Mouse (Mus musculus): ENCODE data around the gene Ubac1. TPM values are rescaled to one million over a fixed set of nuclear protein-coding genes. Genes with fewer than 3 reads are reported as not detected.

Ubac1 gene
- polyA plus RNA-seq, 1 experiment from 2014 or later, result 95.6 TPM

DNA sequence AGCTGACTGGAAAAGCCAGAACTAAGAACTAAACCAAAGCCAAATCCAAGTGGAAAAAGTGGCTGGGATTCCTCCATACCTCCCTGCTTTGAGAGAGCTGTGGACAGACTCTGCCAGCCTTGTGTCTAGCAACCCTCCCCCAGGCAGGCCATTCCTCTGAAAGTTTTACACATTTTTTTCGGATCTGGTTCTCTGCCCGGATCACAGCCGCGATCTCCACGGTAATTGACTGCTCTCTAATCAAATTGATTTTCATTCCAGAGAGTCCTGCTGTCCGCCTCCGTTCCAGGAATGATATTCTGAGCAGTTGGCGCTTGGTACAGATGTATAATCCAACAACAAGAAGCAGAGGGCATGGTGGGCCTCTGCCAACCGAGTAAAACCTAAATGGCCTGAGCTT, 22.7 kb upstream of the Ubac1 start:
- WGBS, result 92% methylated on average over 9 of the region's 9 CpGs
- H3K27me3 ChIP-seq (ENCODE audit: low read depth, poor library complexity, severe bottlenecking), result peaks cover 14% of the 10 kb centered on the region; the same call in 1 of the 2 replicates
- no peak for DNase-seq (ENCODE audit: low spot score)

DNA sequence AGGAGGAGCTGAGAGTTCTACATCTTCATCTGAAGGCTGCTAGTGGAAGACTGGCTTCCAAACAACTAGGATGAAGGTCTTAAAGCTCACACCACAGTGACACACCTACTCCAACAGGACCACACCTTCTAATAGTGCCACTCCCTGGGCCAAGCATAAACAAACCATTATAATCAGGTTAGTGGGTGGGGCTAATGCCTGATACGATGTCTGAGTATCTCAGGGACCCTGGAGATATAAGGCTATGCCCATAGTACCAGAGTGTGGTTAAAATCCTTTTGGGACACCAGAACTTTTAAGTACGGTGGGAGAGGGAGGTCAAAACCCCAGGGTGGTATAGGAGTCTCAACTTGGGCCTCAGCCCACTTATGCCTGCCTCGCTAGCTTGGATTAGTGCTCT, 21.1 kb upstream of the Ubac1 start:
- Histone ChIP-seq H3K36me3 (no peaks in the 10 kb centered on the region), H3K27me3 (ENCODE audit: low read depth, poor library complexity, severe bottlenecking) (peaks cover 10% of the 10 kb centered on the region; the same call in 1 of the 2 replicates), H3K9me3 (replicated peaks) (no peaks in the 10 kb centered on the region), H3K4me3 (no peak overlapping the region), H3K4me1 (peaks cover 28% of the 10 kb centered on the region), H3K27ac (no peak overlapping the region)
- WGBS, result 88% methylated on average over 3 of the region's 3 CpGs
- DNase-seq (ENCODE audit: low spot score), result no peak

More for the DNA sequence above, 22.7 kb upstream of the Ubac1 start:
- H3K4me1 ChIP-seq, result peaks cover 14% of the 10 kb centered on the region
- H3K4me3 ChIP-seq, result no peak overlapping the region
- no peaks in the 10 kb centered on the region for H3K36me3 ChIP-seq
- no peaks in the 10 kb centered on the region for H3K9me3 ChIP-seq (replicated peaks)
- H3K27ac ChIP-seq, result no peak overlapping the region

DNA sequence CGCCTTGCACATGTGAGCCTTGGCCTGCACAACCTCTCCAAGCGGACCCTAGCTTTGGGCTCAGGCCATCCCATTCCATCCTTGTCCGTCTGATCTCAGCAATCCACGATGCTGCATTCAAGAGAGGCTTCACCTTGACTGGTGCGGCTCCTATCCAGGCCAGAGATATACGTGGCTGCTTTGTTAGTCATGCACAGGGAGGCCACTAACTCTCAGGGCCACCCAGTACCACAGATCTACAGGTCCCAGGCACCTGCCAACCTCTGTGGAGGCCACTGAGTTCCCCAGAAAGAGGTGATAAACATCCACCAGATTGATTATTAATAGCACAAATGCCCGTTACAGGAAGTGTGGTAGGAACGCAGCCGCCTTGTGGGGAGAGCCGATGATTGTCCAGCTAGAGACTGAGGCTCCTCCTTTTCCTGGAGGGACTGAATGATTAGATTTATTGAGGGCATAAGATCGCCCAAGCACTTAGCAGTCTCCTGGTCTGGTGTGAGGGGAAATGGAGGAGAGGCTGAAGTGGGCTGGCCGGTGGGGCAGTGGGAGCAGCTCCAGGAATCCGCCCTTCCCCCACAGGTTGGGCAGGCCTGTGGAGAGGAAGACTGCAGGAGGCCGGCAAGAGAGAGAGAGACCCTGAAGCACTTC, 19.7 kb upstream of the Ubac1 start:
- H3K27ac ChIP-seq, result peak overlapping the region; percentile 63
- no peaks in the 10 kb centered on the region for H3K9me3 ChIP-seq (replicated peaks)
- WGBS, result 51% methylated on average over 14 of the region's 14 CpGs
- no peak overlapping the region for H3K4me3 ChIP-seq
- peaks cover 37% of the 10 kb centered on the region for H3K4me1 ChIP-seq
- H3K27me3 ChIP-seq (ENCODE audit: low read depth, poor library complexity, severe bottlenecking), result peaks cover 13% of the 10 kb centered on the region; the same call in 1 of the 2 replicates
- no peaks in the 10 kb centered on the region for H3K36me3 ChIP-seq
- DNase-seq (ENCODE audit: low spot score), result peak; percentile 49

DNA sequence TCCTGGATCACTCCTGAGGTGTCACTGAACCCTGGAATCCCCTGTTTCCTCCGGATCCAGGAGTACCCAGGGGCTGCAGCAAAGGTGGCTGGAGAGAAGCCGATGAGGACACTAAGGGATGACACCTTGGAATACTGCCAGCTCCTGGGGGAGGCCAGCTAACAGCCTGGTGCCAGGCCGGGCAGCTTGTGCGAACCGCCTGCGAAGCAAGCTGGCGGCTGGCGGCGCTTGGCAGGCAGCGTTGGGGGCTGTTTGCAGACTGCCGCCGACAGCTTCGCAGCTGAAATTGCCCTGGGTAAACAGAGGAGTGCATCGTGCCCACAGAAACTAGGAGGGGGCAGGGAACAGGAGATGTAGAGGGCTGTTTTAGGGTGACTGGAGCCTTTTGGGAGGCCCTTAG, 18.4 kb upstream of the Ubac1 start:
- Histone ChIP-seq H3K36me3 (no peaks in the 10 kb centered on the region), H3K27ac (0 out of 2 replicates have a peak overlapping the region, but pooled peaks have one; percentile 14), H3K4me3 (no peak overlapping the region), H3K27me3 (ENCODE audit: low read depth, poor library complexity, severe bottlenecking) (peaks cover 13% of the 10 kb centered on the region; the same call in 1 of the 2 replicates), H3K9me3 (replicated peaks) (no peaks in the 10 kb centered on the region), H3K4me1 (peaks cover 42% of the 10 kb centered on the region)
- no peak for DNase-seq (ENCODE audit: low spot score)
- WGBS, result 73% methylated on average over 14 of the region's 14 CpGs

DNA sequence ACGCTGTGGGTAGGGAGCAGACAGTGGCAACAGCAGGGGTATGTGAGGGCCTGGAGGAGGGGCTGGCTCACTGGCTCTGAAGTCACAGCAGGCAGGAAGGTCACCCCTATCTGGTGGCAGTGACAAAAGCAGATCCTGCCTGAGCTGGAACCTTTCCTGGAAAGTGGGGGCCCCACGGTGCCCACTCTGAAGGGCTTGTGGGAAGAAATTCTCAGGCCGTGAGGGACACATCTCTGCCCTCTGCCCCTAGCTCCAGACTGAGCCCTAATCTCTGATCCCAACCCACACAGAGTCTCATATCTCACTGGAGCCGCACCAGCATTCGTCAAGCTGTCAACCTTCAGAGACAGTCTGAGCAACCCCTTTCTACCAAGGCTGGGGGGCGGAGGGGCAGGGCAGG, 15.8 kb upstream of the Ubac1 start:
- DNase-seq (ENCODE audit: low spot score), result no peak
- Histone ChIP-seq H3K36me3 (no peaks in the 10 kb centered on the region), H3K4me1 (peaks cover 44% of the 10 kb centered on the region), H3K9me3 (replicated peaks) (no peaks in the 10 kb centered on the region), H3K27me3 (ENCODE audit: low read depth, poor library complexity, severe bottlenecking) (peaks cover 13% of the 10 kb centered on the region; the same call in 1 of the 2 replicates), H3K27ac (peak overlapping the region; percentile 25; the same call in 1 of the 2 replicates), H3K4me3 (no peak overlapping the region)
- WGBS, result 57% methylated on average over 6 of the region's 6 CpGs

DNA sequence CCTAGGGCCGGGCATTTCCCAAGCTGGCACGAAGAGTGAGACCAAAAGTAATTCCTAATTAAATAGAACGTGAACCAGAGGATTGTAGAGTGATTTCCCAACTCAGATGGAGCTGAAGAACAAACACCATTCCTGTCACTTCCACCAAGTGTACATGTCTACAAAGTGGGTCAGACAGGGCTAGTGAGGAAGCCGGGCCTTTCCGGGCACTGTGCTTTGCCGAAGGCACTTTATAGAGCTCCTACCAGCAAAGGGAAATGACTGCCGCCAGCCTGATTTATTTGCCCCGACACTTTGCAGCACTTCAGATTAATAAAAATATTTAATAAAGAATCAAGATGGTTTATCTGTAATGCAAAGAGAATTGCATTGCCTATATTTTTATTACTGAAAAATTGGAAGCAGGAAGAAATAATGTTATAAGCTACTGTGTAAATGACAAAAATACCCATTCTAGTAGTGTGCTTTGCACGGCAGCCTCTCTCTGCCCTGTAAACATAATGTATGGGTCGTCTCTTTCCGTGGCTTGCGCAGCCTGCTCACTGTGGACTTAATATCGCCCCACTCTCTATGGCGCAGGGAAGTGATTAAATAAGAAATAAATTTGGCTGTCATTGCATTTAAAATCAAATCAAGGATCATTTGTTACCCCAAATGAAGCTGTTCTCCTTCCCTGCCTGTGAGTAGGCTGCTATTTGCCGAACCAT, 12.9 kb upstream of the Ubac1 start:
- Histone ChIP-seq H3K27ac (no peak overlapping the region), H3K27me3 (ENCODE audit: low read depth, poor library complexity, severe bottlenecking) (peaks cover 4% of the 10 kb centered on the region; the same call in 1 of the 2 replicates), H3K36me3 (no peaks in the 10 kb centered on the region), H3K9me3 (replicated peaks) (no peaks in the 10 kb centered on the region), H3K4me3 (no peak overlapping the region), H3K4me1 (peaks cover 31% of the 10 kb centered on the region)
- WGBS, result 88% methylated on average over 15 of the region's 15 CpGs
- DNase-seq (ENCODE audit: low spot score), result no peak

DNA sequence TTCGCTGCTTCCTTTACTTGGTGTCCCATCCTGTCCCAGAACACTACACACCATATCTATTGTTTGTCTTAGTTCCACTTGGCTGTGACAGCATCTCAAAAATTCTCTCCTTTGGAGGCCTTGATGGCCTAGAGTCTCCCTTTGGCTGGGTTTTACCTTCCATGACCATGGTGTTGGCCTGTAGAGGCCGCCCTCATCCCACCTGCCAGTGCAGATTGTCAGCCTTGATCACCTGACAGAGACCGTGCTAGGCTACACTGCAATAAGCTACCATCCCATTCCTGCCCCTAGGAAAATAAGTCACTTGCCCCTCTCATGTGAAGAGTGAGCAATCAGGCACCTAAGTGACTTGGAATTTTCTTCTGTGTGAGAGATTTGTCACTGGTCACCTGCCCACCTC, 8.7 kb upstream of the Ubac1 start:
- 53% methylated on average over 3 of the region's 3 CpGs for WGBS
- Histone ChIP-seq H3K4me3 (no peak overlapping the region), H3K4me1 (peaks cover 5% of the 10 kb centered on the region; the same call in 1 of the 2 replicates), H3K27me3 (ENCODE audit: low read depth, poor library complexity, severe bottlenecking) (no peaks in the 10 kb centered on the region), H3K36me3 (no peaks in the 10 kb centered on the region), H3K27ac (no peak overlapping the region), H3K9me3 (replicated peaks) (no peaks in the 10 kb centered on the region)
- DNase-seq (ENCODE audit: low spot score), result no peak

DNA sequence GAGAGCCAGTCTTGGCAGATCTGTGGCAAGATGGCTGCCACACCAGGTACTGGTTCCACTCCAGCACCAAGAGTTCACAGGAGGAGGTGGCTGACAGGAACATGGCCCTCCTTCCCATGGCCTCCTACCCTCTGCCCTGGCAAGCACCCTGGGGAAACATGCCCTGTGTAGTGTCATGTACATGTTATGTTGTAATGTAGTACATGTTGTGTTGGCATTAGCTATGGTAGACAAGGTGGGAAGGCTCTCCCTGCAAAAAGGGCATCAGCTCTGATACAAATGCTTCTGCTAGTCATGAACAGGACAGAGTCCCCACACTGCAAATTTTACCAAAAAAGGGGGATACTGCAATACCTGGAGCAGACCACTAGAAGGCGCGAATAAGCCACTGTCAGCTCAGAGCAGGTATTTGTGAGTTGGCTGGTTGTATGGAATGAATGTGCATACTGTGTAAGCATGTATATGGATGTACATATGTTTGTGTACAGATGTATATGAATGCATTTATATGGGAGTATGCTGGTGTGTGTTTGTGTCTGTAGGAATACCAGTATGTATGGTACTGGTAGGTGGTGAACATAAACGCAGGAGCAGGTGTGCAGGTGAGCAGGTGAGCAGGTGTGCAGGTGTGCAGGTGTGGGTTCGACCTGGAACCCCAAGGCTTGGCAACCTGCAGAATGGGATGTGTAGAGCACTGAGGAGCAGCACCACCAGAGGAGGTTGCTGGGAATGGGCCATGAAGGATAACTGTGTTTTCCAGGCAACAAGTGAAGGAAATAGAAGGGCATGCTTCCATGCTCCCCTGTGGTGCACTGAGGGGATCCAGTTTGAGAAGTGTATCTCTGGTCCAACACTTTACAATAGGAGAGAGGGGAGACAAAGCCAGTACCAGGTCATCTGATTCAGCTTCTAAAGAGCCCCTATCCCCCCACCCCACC, 2.9 kb upstream of the Ubac1 start:
- 31% methylated on average over 4 of the region's 4 CpGs for WGBS
- Histone ChIP-seq H3K36me3 (no peaks in the 10 kb centered on the region), H3K9me3 (replicated peaks) (no peaks in the 10 kb centered on the region), H3K27ac (no peak overlapping the region), H3K27me3 (ENCODE audit: low read depth, poor library complexity, severe bottlenecking) (no peaks in the 10 kb centered on the region), H3K4me1 (peaks cover 14% of the 10 kb centered on the region), H3K4me3 (no peak overlapping the region)
- DNase-seq (ENCODE audit: low spot score), result peak; percentile 56

DNA sequence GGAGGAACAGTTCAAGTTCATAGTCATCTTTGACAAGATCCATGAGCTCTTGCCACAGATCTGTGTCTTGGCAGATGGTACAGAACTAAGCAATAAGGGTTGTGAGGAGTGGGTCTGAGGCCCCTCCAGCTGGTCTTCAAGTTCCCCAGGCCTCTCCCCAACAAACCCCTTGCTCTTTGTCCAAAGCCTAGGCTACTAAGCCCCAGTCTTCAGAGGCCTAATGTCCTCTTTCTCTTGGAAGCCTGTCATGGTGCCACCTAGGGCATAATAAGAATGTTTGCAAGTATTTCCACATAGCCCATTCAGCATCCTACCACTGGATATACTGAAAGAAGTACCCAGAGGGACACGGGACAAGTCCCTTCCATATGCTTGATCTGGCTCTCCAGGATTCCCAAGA, 1.1 kb upstream of the Ubac1 start:
- Histone ChIP-seq H3K27ac (no peak overlapping the region), H3K9me3 (replicated peaks) (no peaks in the 10 kb centered on the region), H3K36me3 (no peaks in the 10 kb centered on the region), H3K4me3 (no peak overlapping the region), H3K27me3 (ENCODE audit: low read depth, poor library complexity, severe bottlenecking) (no peaks in the 10 kb centered on the region), H3K4me1 (peaks cover 14% of the 10 kb centered on the region)
- WGBS, result 89% methylated on average over 1 of the region's 1 CpGs
- no peak for DNase-seq (ENCODE audit: low spot score)

DNA sequence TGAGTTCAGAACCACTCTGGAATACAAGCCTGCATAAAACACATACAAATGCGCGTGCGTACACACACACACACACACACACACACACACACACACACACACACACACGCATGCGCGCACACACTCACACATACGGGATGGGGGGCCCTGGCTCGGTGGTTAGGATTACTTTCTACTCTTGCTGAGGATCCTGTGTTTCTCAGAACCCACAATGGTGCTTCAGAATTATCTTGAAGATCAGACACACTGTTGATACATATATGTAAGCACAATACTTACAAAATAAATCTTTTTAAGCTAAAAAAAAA, 665 bp upstream of the Ubac1 start:
- Histone ChIP-seq H3K27ac (peak overlapping the region; percentile 86; the same call in 1 of the 2 replicates), H3K4me3 (peak overlapping the region; percentile 94), H3K4me1 (peaks cover 14% of the 10 kb centered on the region), H3K27me3 (ENCODE audit: low read depth, poor library complexity, severe bottlenecking) (no peaks in the 10 kb centered on the region), H3K36me3 (no peaks in the 10 kb centered on the region), H3K9me3 (replicated peaks) (no peaks in the 10 kb centered on the region)
- 81% methylated on average over 8 of the region's 8 CpGs for WGBS
- no peak for DNase-seq (ENCODE audit: low spot score)

DNA sequence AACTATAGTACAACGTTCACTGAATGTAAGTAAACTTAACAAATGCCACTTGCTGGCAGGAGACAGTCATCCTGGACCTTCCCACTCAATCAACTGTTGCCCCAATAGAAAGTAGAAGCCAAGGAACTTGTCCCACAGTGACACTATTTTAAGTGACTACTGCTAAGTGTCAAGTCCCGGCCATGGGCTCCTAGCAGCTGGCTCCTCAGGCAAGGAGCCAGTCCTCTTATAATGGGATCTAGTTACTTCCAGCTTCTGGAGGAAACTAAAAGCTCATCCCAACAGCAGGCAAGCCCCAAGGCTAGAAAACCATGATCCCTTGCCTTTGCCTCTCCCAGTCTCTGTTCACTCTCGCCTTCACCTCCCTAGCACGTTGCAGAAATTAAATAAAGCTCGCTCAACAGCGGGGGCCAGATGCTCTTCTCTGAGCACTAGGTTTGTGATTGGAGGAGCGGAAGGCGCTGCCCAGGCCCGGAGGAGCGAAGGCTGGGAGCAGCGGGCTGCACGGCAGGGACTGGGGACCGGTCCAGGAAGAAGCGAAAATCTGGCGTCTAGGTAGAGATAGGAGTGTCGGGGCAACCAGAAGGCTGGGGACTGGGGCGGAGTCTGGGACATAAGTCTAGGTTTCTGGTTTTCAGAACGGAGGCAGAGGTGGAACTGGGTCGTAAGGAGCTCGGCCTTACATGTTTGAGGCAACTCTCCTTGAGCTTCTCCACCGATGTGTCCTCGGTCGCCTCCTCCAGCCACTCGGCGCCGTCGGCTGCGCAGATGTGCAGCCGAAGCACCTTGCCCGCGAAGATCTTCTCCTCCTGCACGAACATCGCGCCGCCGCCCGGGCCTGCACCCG, 610 bp downstream of the Ubac1 start:
- no peak for DNase-seq (ENCODE audit: low spot score)
- WGBS, result 2% methylated on average over 38 of the region's 38 CpGs
- Histone ChIP-seq H3K27me3 (ENCODE audit: low read depth, poor library complexity, severe bottlenecking) (no peaks in the 10 kb centered on the region), H3K27ac (peak overlapping the region; percentile 86), H3K4me3 (peak overlapping the region; percentile 94), H3K9me3 (replicated peaks) (no peaks in the 10 kb centered on the region), H3K4me1 (peaks cover 14% of the 10 kb centered on the region), H3K36me3 (no peaks in the 10 kb centered on the region)

DNA sequence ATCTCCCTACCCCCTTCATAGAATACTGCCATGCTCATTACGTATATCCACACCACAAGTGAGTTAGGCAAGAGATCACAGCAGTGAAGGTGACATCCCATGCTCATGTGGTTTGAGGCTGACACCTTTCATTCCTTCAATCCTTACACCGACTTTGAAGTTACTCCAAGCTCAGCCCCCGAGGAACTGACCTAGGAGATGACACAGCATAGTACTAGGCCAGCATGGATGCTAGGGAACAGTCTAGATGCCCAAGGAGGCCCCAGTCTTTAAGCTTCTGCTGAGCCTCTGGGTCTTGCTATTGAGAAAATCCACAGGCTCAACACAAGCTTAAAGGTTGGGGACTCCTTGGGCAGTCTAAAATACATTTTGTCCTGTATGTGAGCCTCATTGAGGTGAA, 1.6 kb downstream of the Ubac1 start:
- WGBS, result 75% methylated on average over 3 of the region's 3 CpGs
- DNase-seq (ENCODE audit: low spot score), result no peak
- Histone ChIP-seq H3K4me1 (peaks cover 14% of the 10 kb centered on the region), H3K36me3 (peaks cover 9% of the 10 kb centered on the region), H3K27ac (no peak overlapping the region), H3K9me3 (replicated peaks) (no peaks in the 10 kb centered on the region), H3K27me3 (ENCODE audit: low read depth, poor library complexity, severe bottlenecking) (no peaks in the 10 kb centered on the region), H3K4me3 (peak overlapping the region; percentile 94)
